Mouse (Mus musculus): ENCODE data around the gene Pigk. TPM values are rescaled to one million over a fixed set of nuclear protein-coding genes. Genes with fewer than 3 reads are reported as not detected.

Gene Pigk
- polyA plus RNA-seq, 1 experiment, result 34.4 TPM

DNA sequence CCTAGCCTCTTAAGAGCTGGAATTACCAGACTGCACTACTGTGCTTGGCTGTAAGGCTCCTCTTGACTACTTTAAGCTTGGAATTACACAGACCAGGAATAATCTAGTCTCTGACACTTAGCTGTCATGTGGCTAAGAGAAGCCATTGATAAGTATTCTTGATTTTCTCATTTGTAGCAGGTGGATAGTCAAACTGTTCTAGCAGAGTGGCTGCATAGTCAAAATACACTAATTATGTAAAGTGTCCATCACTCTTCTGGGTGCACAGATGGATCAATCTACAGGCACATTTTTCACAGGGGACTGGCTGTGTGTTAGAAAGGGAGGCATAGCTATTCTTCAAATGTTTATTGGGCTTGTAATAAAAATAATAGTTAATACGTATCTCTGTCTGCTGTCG is 276.9 kb downstream of the Pigk start:
- Histone ChIP-seq H3K27ac (ENCODE audit: insufficient read depth, low read length) (no peak overlapping the region), H3K4me3 (replicated peaks; ENCODE audit: insufficient read depth, low read depth, low read length) (no peak overlapping the region), H3K27me3 (ENCODE audit: control insufficient read depth, insufficient read depth, low read length) (no peaks in the 10 kb centered on the region), H3K4me1 (ENCODE audit: control insufficient read depth, insufficient read depth, low read length) (no peaks in the 10 kb centered on the region)
- no peak for TF ChIP-seq POLR2A (IDR thresholded peaks at IDR 0.05; ENCODE audit: borderline replicate concordance, insufficient read depth, low read length)
- TF ChIP-seq CTCF (IDR thresholded peaks at IDR 0.05; ENCODE audit: borderline replicate concordance, insufficient read depth, low read depth, low read length), result no peak
- WGBS, result 96% methylated on average over 2 of the region's 2 CpGs
- DNase-seq, result no peak

GRCm38 (mm10) chr3:152993608-152994007 is 279.7 kb downstream of the Pigk start:
- no peak overlapping the region for H3K4me3 ChIP-seq (replicated peaks; ENCODE audit: insufficient read depth, low read depth, low read length)
- H3K4me1 ChIP-seq (ENCODE audit: control insufficient read depth, insufficient read depth, low read length), result no peaks in the 10 kb centered on the region
- 50% methylated on average over 5 of the region's 5 CpGs for WGBS
- TF ChIP-seq CTCF (IDR thresholded peaks at IDR 0.05; ENCODE audit: borderline replicate concordance, insufficient read depth, low read depth, low read length) (no peak), POLR2A (IDR thresholded peaks at IDR 0.05; ENCODE audit: borderline replicate concordance, insufficient read depth, low read length) (no peak)
- H3K27me3 ChIP-seq (ENCODE audit: control insufficient read depth, insufficient read depth, low read length), result no peaks in the 10 kb centered on the region
- DNase-seq, result no peak
- H3K27ac ChIP-seq (ENCODE audit: insufficient read depth, low read length), result no peak overlapping the region

GRCm38 (mm10) chr3:152998106-152998505 is 284.2 kb downstream of the Pigk start:
- H3K27ac ChIP-seq (ENCODE audit: insufficient read depth, low read length), result no peak overlapping the region
- TF ChIP-seq CTCF (IDR thresholded peaks at IDR 0.05; ENCODE audit: borderline replicate concordance, insufficient read depth, low read depth, low read length) (no peak), POLR2A (IDR thresholded peaks at IDR 0.05; ENCODE audit: borderline replicate concordance, insufficient read depth, low read length) (no peak)
- WGBS, result 71% methylated on average over 5 of the region's 5 CpGs
- H3K4me1 ChIP-seq (ENCODE audit: control insufficient read depth, insufficient read depth, low read length), result no peaks in the 10 kb centered on the region
- no peaks in the 10 kb centered on the region for H3K27me3 ChIP-seq (ENCODE audit: control insufficient read depth, insufficient read depth, low read length)
- no peak for DNase-seq
- no peak overlapping the region for H3K4me3 ChIP-seq (replicated peaks; ENCODE audit: insufficient read depth, low read depth, low read length)

GRCm38 (mm10) chr3:152998901-152999300 is 285.0 kb downstream of the Pigk start:
- Histone ChIP-seq H3K27ac (ENCODE audit: insufficient read depth, low read length) (no peak overlapping the region), H3K27me3 (ENCODE audit: control insufficient read depth, insufficient read depth, low read length) (no peaks in the 10 kb centered on the region), H3K4me1 (ENCODE audit: control insufficient read depth, insufficient read depth, low read length) (no peaks in the 10 kb centered on the region), H3K4me3 (replicated peaks; ENCODE audit: insufficient read depth, low read depth, low read length) (no peak overlapping the region)
- 42% methylated on average over 5 of the region's 5 CpGs for WGBS
- TF ChIP-seq CTCF (IDR thresholded peaks at IDR 0.05; ENCODE audit: borderline replicate concordance, insufficient read depth, low read depth, low read length) (no peak), POLR2A (IDR thresholded peaks at IDR 0.05; ENCODE audit: borderline replicate concordance, insufficient read depth, low read length) (no peak)
- DNase-seq, result no peak

DNA sequence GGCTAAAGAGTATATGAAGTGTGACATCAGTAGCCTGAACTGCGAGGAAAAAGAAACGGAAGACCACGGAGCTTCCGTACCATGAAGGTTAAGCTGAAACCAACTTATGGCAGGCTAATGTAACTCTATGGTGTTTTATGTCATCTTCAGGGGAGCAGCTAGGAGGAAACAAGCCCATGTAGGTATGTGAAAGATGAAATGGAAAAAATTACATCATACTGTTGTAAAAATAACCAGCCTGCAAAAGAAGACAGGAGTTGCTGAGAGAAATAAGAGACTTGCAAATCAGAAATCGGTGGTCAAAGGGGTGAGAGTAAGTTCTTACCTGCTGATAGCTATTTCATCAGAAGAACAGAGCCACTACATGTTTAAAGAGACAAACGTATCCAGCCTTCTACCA is 293.0 kb downstream of the Pigk start:
- TF ChIP-seq POLR2A (IDR thresholded peaks at IDR 0.05; ENCODE audit: borderline replicate concordance, insufficient read depth, low read length) (no peak), CTCF (IDR thresholded peaks at IDR 0.05; ENCODE audit: borderline replicate concordance, insufficient read depth, low read depth, low read length) (no peak)
- Histone ChIP-seq H3K4me3 (replicated peaks; ENCODE audit: insufficient read depth, low read depth, low read length) (no peak overlapping the region), H3K27me3 (ENCODE audit: control insufficient read depth, insufficient read depth, low read length) (no peaks in the 10 kb centered on the region), H3K27ac (ENCODE audit: insufficient read depth, low read length) (no peak overlapping the region), H3K4me1 (ENCODE audit: control insufficient read depth, insufficient read depth, low read length) (no peaks in the 10 kb centered on the region)
- no peak for DNase-seq
- 92% methylated on average over 6 of the region's 6 CpGs for WGBS

GRCm38 (mm10) chr3:153016355-153016754 is 302.5 kb downstream of the Pigk start:
- TF ChIP-seq POLR2A (IDR thresholded peaks at IDR 0.05; ENCODE audit: borderline replicate concordance, insufficient read depth, low read length), result no peak
- WGBS, result 82% methylated on average over 8 of the region's 8 CpGs
- Histone ChIP-seq H3K27ac (ENCODE audit: insufficient read depth, low read length) (no peak overlapping the region), H3K27me3 (ENCODE audit: control insufficient read depth, insufficient read depth, low read length) (no peaks in the 10 kb centered on the region), H3K4me3 (replicated peaks; ENCODE audit: insufficient read depth, low read depth, low read length) (no peak overlapping the region), H3K4me1 (ENCODE audit: control insufficient read depth, insufficient read depth, low read length) (no peaks in the 10 kb centered on the region)
- DNase-seq, result no peak

- H3K4me3 ChIP-seq (replicated peaks; ENCODE audit: insufficient read depth, low read depth, low read length), result no peak overlapping the region
- DNase-seq, result no peak
- TF ChIP-seq CTCF (IDR thresholded peaks at IDR 0.05; ENCODE audit: borderline replicate concordance, insufficient read depth, low read depth, low read length) (no peak), POLR2A (IDR thresholded peaks at IDR 0.05; ENCODE audit: borderline replicate concordance, insufficient read depth, low read length) (no peak)
- H3K27me3 ChIP-seq (ENCODE audit: control insufficient read depth, insufficient read depth, low read length), result no peaks in the 10 kb centered on the region
- WGBS, result 9% methylated on average over 10 of the region's 10 CpGs
- H3K27ac ChIP-seq (ENCODE audit: insufficient read depth, low read length), result no peak overlapping the region
- no peaks in the 10 kb centered on the region for H3K4me1 ChIP-seq (ENCODE audit: control insufficient read depth, insufficient read depth, low read length)
These were observed 304.2 kb downstream of the Pigk start for GRCm38 (mm10) chr3:153018051-153018450.

GRCm38 (mm10) chr3:153024016-153024415 is 310.1 kb downstream of the Pigk start:
- TF ChIP-seq POLR2A (IDR thresholded peaks at IDR 0.05; ENCODE audit: borderline replicate concordance, insufficient read depth, low read length) (no peak), CTCF (IDR thresholded peaks at IDR 0.05; ENCODE audit: borderline replicate concordance, insufficient read depth, low read depth, low read length) (no peak)
- 47% methylated on average over 11 of the region's 11 CpGs for WGBS
- no peak overlapping the region for H3K4me3 ChIP-seq (replicated peaks; ENCODE audit: insufficient read depth, low read depth, low read length)
- no peaks in the 10 kb centered on the region for H3K4me1 ChIP-seq (ENCODE audit: control insufficient read depth, insufficient read depth, low read length)
- DNase-seq, result no peak
- no peaks in the 10 kb centered on the region for H3K27me3 ChIP-seq (ENCODE audit: control insufficient read depth, insufficient read depth, low read length)
- H3K27ac ChIP-seq (ENCODE audit: insufficient read depth, low read length), result no peak overlapping the region

Other genes with a start within 250 kb of the Pigk start
- gene Ak5, start 45.7 kb upstream of the Pigk start, polyA plus RNA-seq (2012; rRNA removed), result 8.1 and 9.7 TPM in 2 replicates

Measured in cerebellum, adult 2 months (tissue).